Comparison of ENCODE assay signal across 17 mouse cellular contexts in the genomic region with DNA sequence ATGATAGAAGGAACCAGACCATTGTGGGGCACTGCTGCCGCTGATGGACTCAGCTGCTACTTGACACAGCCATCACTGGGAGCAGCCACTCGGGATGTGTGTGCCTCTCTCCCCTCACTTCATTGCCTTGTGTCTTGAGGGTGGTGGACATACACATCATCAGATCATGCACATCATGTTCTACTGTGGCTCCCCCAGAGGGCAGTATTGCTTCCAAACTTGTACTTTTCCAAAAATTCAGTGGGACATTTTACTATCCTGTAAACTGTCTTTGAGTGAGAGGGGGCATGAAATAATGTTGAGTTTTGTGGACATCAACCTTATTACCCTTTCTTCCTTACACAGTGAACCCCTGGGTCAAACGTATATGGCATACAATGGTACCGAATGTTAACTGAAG.
DNase-seq lines count a peak whose midpoint lies in the region; ATAC-seq and TF ChIP-seq lines count a peak whose summit lies in the region.
"Had no signal": no experiment of that assay in that cellular context is flagged by ENCODE, and none has a peak within 500 bp of the region (broad histone marks: within the 10 kb centered on the region; RNA-seq: fewer than 3 reads in every experiment).

No protein-coding gene starts in this region.

- in situ Hi-C loops in CH12.LX (cut with MboI; ENCODE audit: low pct_ligation_motif_present, low pct_unique_long_range_greater_than_20kb, low sequenced_read_pairs), result no loop called here

- no peak for TF ChIP-seq EP300 in lung, postnatal 0 days (IDR thresholded peaks at IDR 0.05)
- no peak for TF ChIP-seq EP300 in CH12.LX (IDR thresholded peaks at IDR 0.05; ENCODE audit: low read length)

- peak; percentile 35 for TF ChIP-seq RAD21 in CH12.LX (IDR thresholded peaks at IDR 0.05; ENCODE audit: low read depth, low read length)

- no peaks in the 10 kb centered on the region for H3K79me2 ChIP-seq in CH12.LX (replicated peaks; ENCODE audit: control insufficient read depth, extremely low read depth, insufficient read depth, poor library complexity, severe bottlenecking)

- no peaks in the 10 kb centered on the region for H3K9me3 ChIP-seq in hindbrain, postnatal 0 days (ENCODE audit: low read length)
- H3K9me3 ChIP-seq in hindbrain, embryonic 10.5 days, result no peaks in the 10 kb centered on the region
- H3K9me3 ChIP-seq in lung, postnatal 0 days (ENCODE audit: low read length), result no peaks in the 10 kb centered on the region
- H3K9me3 ChIP-seq in CH12.LX (replicated peaks; ENCODE audit: low read length), result peaks cover 2% of the 10 kb centered on the region
- H3K9me3 ChIP-seq: neural tube, embryonic 12.5 days had no signal

- ATAC-seq in hindbrain, postnatal 0 days, result no peak
- ATAC-seq in lung, postnatal 0 days, result no peak
- ATAC-seq: forebrain, embryonic 16.5 days had no signal

- H3K27me3 ChIP-seq in hindbrain, postnatal 0 days (ENCODE audit: insufficient read depth, low read length), result no peaks in the 10 kb centered on the region
- H3K27me3 ChIP-seq in hindbrain, embryonic 10.5 days (ENCODE audit: insufficient read depth, poor library complexity, severe bottlenecking), result no peaks in the 10 kb centered on the region
- no peaks in the 10 kb centered on the region for H3K27me3 ChIP-seq in lung, postnatal 0 days (replicated peaks; ENCODE audit: insufficient read depth, low read length)
- H3K27me3 ChIP-seq in CH12.LX (replicated peaks), result no peaks in the 10 kb centered on the region
- H3K27me3 ChIP-seq: neural tube, embryonic 12.5 days had no signal

- dilution Hi-C loops in CH12.LX (cut with MboI; ENCODE audit: extremely low pct_ligation_motif_present, extremely low pct_unique_long_range_greater_than_20kb, low sequenced_read_pairs), result no loop called here

- WGBS in hindbrain, postnatal 0 days, result 92% methylated on average over 4 of the region's 4 CpGs
- WGBS in hindbrain, embryonic 10.5 days, result 92% methylated on average over 4 of the region's 4 CpGs
- WGBS in lung, postnatal 0 days, result 90% methylated on average over 4 of the region's 4 CpGs

- no peaks in the 10 kb centered on the region for H3K36me3 ChIP-seq in hindbrain, postnatal 0 days (ENCODE audit: insufficient read depth, low read length)
- no peaks in the 10 kb centered on the region for H3K36me3 ChIP-seq in hindbrain, embryonic 10.5 days
- no peaks in the 10 kb centered on the region for H3K36me3 ChIP-seq in lung, postnatal 0 days (ENCODE audit: insufficient read depth, low read length)
- H3K36me3 ChIP-seq in CH12.LX (replicated peaks in 1 of 2; ENCODE audit: control insufficient read depth in 1 of 2, insufficient read depth in 1 of 2, low read length in 1 of 2), result peaks cover 0 to 19% of the 10 kb centered on the region in 2 experiments
- H3K36me3 ChIP-seq: neural tube, embryonic 12.5 days had no signal

- peak; percentile 3 for DNase-seq in adrenal gland, adult 2 months
- no peak for DNase-seq in adrenal gland, adult 8-10 months
- peak; percentile 21 for DNase-seq in hindbrain, postnatal 0 days (ENCODE audit: low spot score)
- DNase-seq in hindbrain, embryonic 10.5 days (ENCODE audit: low spot score), result no peak
- DNase-seq in lung, postnatal 0 days (ENCODE audit: low spot score), result no peak
- no peak for DNase-seq in lung, postnatal 36 days
- DNase-seq in CH12.LX (ENCODE audit: extremely low read depth), result peak; percentile 36
- no peak for DNase-seq in right cerebral cortex, postnatal 25 days
- DNase-seq: cerebellum, adult 11 months; embryo, embryonic 11 days; gastrocnemius, postnatal 10 days; kidney, adult 2 months; kidney, postnatal 25 days; thymus, adult 18-20 months had no signal

- H3K4me1 ChIP-seq in hindbrain, postnatal 0 days (ENCODE audit: insufficient read depth, low read length), result no peaks in the 10 kb centered on the region
- H3K4me1 ChIP-seq in hindbrain, embryonic 10.5 days (replicated peaks), result peaks cover 10% of the 10 kb centered on the region
- H3K4me1 ChIP-seq in lung, postnatal 0 days (ENCODE audit: insufficient read depth, low read depth, low read length), result no peaks in the 10 kb centered on the region
- peaks cover 9 to 56% of the 10 kb centered on the region in 2 experiments for H3K4me1 ChIP-seq in CH12.LX (ENCODE audit: control insufficient read depth in 1 of 2, insufficient read depth in 2 of 2)
- H3K4me1 ChIP-seq: neural tube, embryonic 12.5 days had no signal

- H3K4me2 ChIP-seq in hindbrain, postnatal 0 days (ENCODE audit: low read depth, low read length), result no peak overlapping the region
- no peak overlapping the region for H3K4me2 ChIP-seq in lung, postnatal 0 days (replicated peaks; ENCODE audit: low read depth, low read length)
- no peak overlapping the region for H3K4me2 ChIP-seq in CH12.LX (ENCODE audit: insufficient read depth, low read depth, poor library complexity, severe bottlenecking)
- H3K4me2 ChIP-seq: liver, embryonic 11.5 days; neural tube, embryonic 12.5 days had no signal

- H3K4me3 ChIP-seq in hindbrain, postnatal 0 days (ENCODE audit: low read length), result no peak overlapping the region
- H3K4me3 ChIP-seq in hindbrain, embryonic 10.5 days, result no peak overlapping the region
- H3K4me3 ChIP-seq in lung, postnatal 0 days (ENCODE audit: low read depth, low read length), result no peak overlapping the region
- H3K4me3 ChIP-seq in CH12.LX (replicated peaks in 1 of 3; ENCODE audit: low read depth in 2 of 3, low read length in 2 of 3, poor library complexity in 1 of 3), result peak overlapping the region in 2 of 3 experiments; percentile 59 to 72
- H3K4me3 ChIP-seq: neural tube, embryonic 12.5 days had no signal

- TF ChIP-seq CTCF in hindbrain, postnatal 0 days (IDR thresholded peaks at IDR 0.05; ENCODE audit: low read depth), result peak; percentile 60
- TF ChIP-seq CTCF in lung, postnatal 0 days (IDR thresholded peaks at IDR 0.05), result peak; percentile 47
- peak; percentile 28 to 60; a peak in 2 of 4 replicates for TF ChIP-seq CTCF in CH12.LX (conservative IDR thresholded peaks at IDR 0.05 in 1 of 2, IDR thresholded peaks at IDR 0.05 in 1 of 2; ENCODE audit: low read depth in 2 of 2, low read length in 2 of 2)

- no peak for TF ChIP-seq POLR2A in CH12.LX (IDR thresholded peaks at IDR 0.05; ENCODE audit: low read depth, low read length)

- H3K27ac ChIP-seq in hindbrain, postnatal 0 days, result no peak overlapping the region
- H3K27ac ChIP-seq in hindbrain, embryonic 10.5 days, result no peak overlapping the region
- no peak overlapping the region for H3K27ac ChIP-seq in lung, postnatal 0 days (ENCODE audit: low read length)
- H3K27ac ChIP-seq in CH12.LX (ENCODE audit: insufficient read depth, low read depth), result no peak overlapping the region
- H3K27ac ChIP-seq: neural tube, embryonic 12.5 days had no signal

- no peak overlapping the region for H3K9ac ChIP-seq in hindbrain, postnatal 0 days (replicated peaks; ENCODE audit: low read length)
- no peak overlapping the region for H3K9ac ChIP-seq in lung, postnatal 0 days (replicated peaks; ENCODE audit: low read depth)
- no peak overlapping the region for H3K9ac ChIP-seq in CH12.LX (ENCODE audit: insufficient read depth, low read depth)
- H3K9ac ChIP-seq: neural tube, embryonic 12.5 days had no signal

TF ChIP-seq in CH12.LX, 34 proteins besides CTCF, POLR2A, EP300 and RAD21:
- TF ChIP-seq SMC3 (IDR thresholded peaks at IDR 0.05; ENCODE audit: low read depth, low read length), result peak; percentile 54; the same call in 1 of the 2 replicates
- no peak for TF ChIP-seq SIN3A (IDR thresholded peaks at IDR 0.05; ENCODE audit: low read length)
- no peak for TF ChIP-seq USF1 (IDR thresholded peaks at IDR 0.05; ENCODE audit: low read depth, low read length)
- TF ChIP-seq POLR2AphosphoS2 (IDR thresholded peaks at IDR 0.05; ENCODE audit: low read depth, low read length), result no peak
- no peak for TF ChIP-seq MEF2A (IDR thresholded peaks at IDR 0.05; ENCODE audit: borderline replicate concordance, low read depth, low read length)
- TF ChIP-seq UBTF (IDR thresholded peaks at IDR 0.05; ENCODE audit: low read depth, low read length), result no peak
- TF ChIP-seq USF2 (conservative IDR thresholded peaks at IDR 0.05; ENCODE audit: low read depth, low read length), result no peak
- no peak for TF ChIP-seq MAFK (IDR thresholded peaks at IDR 0.05; ENCODE audit: insufficient replicate concordance, low read length)
- no peak for TF ChIP-seq CHD2 (IDR thresholded peaks at IDR 0.05; ENCODE audit: low read length)

Comparison
In these comparisons a context has a peak if more than half of its experiments do, and no peak if none do; other contexts are left out.
1. DNase-seq: peak in adrenal gland, adult 2 months (single experiment), hindbrain, postnatal 0 days (single experiment) and CH12.LX (single experiment); none in adrenal gland, adult 8-10 months (single experiment), hindbrain, embryonic 10.5 days (single experiment), lung, postnatal 0 days (single experiment), lung, postnatal 36 days (single experiment) and right cerebral cortex, postnatal 25 days (single experiment).
2. H3K4me3 ChIP-seq: peak in CH12.LX (2 of 3); none in hindbrain, postnatal 0 days (single experiment), hindbrain, embryonic 10.5 days (single experiment) and lung, postnatal 0 days (single experiment).
3. Peak in every context shown above with its lines, with median percentiles within 50 percentile points of each other: CTCF ChIP-seq.